Mouse (Mus musculus) kidney, embryonic 16.5 days (tissue): ENCODE measurements at regions not wholly inside any gene's neighbourhood (a gene's known extent, or its start where the extent isn't known, plus 50 kb on each side); places are given as distances from the start of the nearest gene placed in this dataset.

ENCODE experiments used
- ATAC-seq: fragments of 200-750 bp; cut with Nextera tagmentation; 2 replicates; pipeline ENCODE4 v1.8.0; 2017; ENCODE audit warnings: moderate TSS enrichment; ENCODE audit not compliant: low FRiP score, low TSS enrichment
- H3K27ac ChIP-seq: fragments of 300-500 bp; sonication (generic); 2 replicates; pipeline ENCODE4 v1.5.1; 2014; ENCODE audit warnings: low read length
- H3K27me3 ChIP-seq: fragments of 300-500 bp; sonication (generic); 2 replicates; pipeline ENCODE4 v1.6.1; 2014; ENCODE audit warnings: low read length, control low read depth, mixed read lengths; ENCODE audit not compliant: insufficient read depth
- H3K36me3 ChIP-seq: fragments of 300-500 bp; sonication (generic); 2 replicates; pipeline ENCODE4 v1.6.1; 2014; ENCODE audit warnings: low read length, control low read depth, mixed read lengths; ENCODE audit not compliant: insufficient read depth
- H3K4me1 ChIP-seq: fragments of 300-500 bp; sonication (generic); 2 replicates; pipeline ENCODE4 v1.6.1; 2014; ENCODE audit warnings: low read length, control low read depth, mixed read lengths; ENCODE audit not compliant: insufficient read depth
- H3K4me2 ChIP-seq: fragments of 300-500 bp; sonication (generic); replicated peaks from 2 replicates; pipeline ENCODE4 v1.6.1; 2014; ENCODE audit warnings: low read depth, low read length
- H3K4me3 ChIP-seq: fragments of 300-500 bp; sonication (generic); 2 replicates; pipeline ENCODE4 v1.5.1; 2014; ENCODE audit warnings: mild to moderate bottlenecking, low read length
- H3K9ac ChIP-seq: fragments of 300-500 bp; sonication (generic); replicated peaks from 2 replicates; pipeline ENCODE4 v1.6.1; 2014; ENCODE audit warnings: low read length
- H3K9me3 ChIP-seq: fragments of 300-500 bp; sonication (generic); 2 replicates; pipeline ENCODE4 v1.6.1; 2016; ENCODE audit warnings: low read length, control low read depth
- WGBS: fragments of 180-500 bp; shearing (Covaris S2); extraction: QIAGEN DNeasy Blood & Tissue Kit; methylation state at CpG from one replicate; pipeline ENCODE4 v1.1.7; 2014; 5-methylcytosine and 5-hydroxymethylcytosine counted together

- Histone ChIP-seq H3K4me3 (no peak overlapping the region), H3K9me3 (no peaks in the 10 kb centered on the region)
- WGBS = 87% methylated on average over 3 of the region's 3 CpGs
Observed at GRCm38 (mm10) chr10:16580200-16580599, 1142.8 kb upstream of the Cited2 start.

GRCm38 (mm10) chr10:16588833-16589232 is 1134.2 kb upstream of the Cited2 start:
- Histone ChIP-seq H3K9ac (no peak overlapping the region), H3K36me3 (no peaks in the 10 kb centered on the region), H3K9me3 (no peaks in the 10 kb centered on the region), H3K4me2 (no peak overlapping the region), H3K4me1 (no peaks in the 10 kb centered on the region), H3K27me3 (no peaks in the 10 kb centered on the region), H3K4me3 (no peak overlapping the region), H3K27ac (no peak overlapping the region)
- no peak for ATAC-seq
- WGBS = 88% methylated on average over 2 of the region's 2 CpGs

More at GRCm38 (mm10) chr10:16580200-16580599, 1142.8 kb upstream of the Cited2 start:
- ATAC-seq = no peak
- Histone ChIP-seq H3K9ac (no peak overlapping the region), H3K4me1 (no peaks in the 10 kb centered on the region), H3K27me3 (no peaks in the 10 kb centered on the region), H3K27ac (no peak overlapping the region), H3K4me2 (no peak overlapping the region), H3K36me3 (no peaks in the 10 kb centered on the region)

- ATAC-seq = no peak
- Histone ChIP-seq H3K36me3 (no peaks in the 10 kb centered on the region), H3K27ac (no peak overlapping the region), H3K9me3 (no peaks in the 10 kb centered on the region), H3K4me1 (no peaks in the 10 kb centered on the region), H3K9ac (no peak overlapping the region), H3K27me3 (no peaks in the 10 kb centered on the region), H3K4me3 (no peak overlapping the region), H3K4me2 (no peak overlapping the region)
- 82% methylated on average over 3 of the region's 3 CpGs for WGBS
Observed at GRCm38 (mm10) chr10:16589399-16589798, 1133.6 kb upstream of the Cited2 start.

- Histone ChIP-seq H3K27ac (no peak overlapping the region), H3K4me3 (no peak overlapping the region), H3K4me1 (no peaks in the 10 kb centered on the region), H3K9me3 (no peaks in the 10 kb centered on the region), H3K4me2 (no peak overlapping the region), H3K36me3 (no peaks in the 10 kb centered on the region), H3K27me3 (no peaks in the 10 kb centered on the region), H3K9ac (no peak overlapping the region)
- no peak for ATAC-seq
- 91% methylated on average over 4 of the region's 4 CpGs for WGBS
Observed at GRCm38 (mm10) chr10:16592870-16593269, 1130.1 kb upstream of the Cited2 start.

- Histone ChIP-seq H3K27me3 (no peaks in the 10 kb centered on the region), H3K36me3 (no peaks in the 10 kb centered on the region), H3K9ac (no peak overlapping the region), H3K27ac (no peak overlapping the region), H3K4me1 (no peaks in the 10 kb centered on the region), H3K9me3 (no peaks in the 10 kb centered on the region), H3K4me2 (no peak overlapping the region), H3K4me3 (no peak overlapping the region)
- WGBS = 92% methylated on average over 1 of the region's 1 CpGs
- ATAC-seq = no peak
Observed at GRCm38 (mm10) chr10:16600041-16600440, 1123.0 kb upstream of the Cited2 start.

- Histone ChIP-seq H3K27me3 (no peaks in the 10 kb centered on the region), H3K9ac (no peak overlapping the region), H3K36me3 (no peaks in the 10 kb centered on the region), H3K4me1 (no peaks in the 10 kb centered on the region), H3K9me3 (no peaks in the 10 kb centered on the region), H3K4me2 (no peak overlapping the region), H3K27ac (no peak overlapping the region), H3K4me3 (no peak overlapping the region)
- peak; percentile 19; the same call in 1 of the 2 replicates for ATAC-seq
- WGBS = 75% methylated on average over 10 of the region's 10 CpGs
Observed at GRCm38 (mm10) chr10:16600551-16601224, 1122.3 kb upstream of the Cited2 start.

GRCm38 (mm10) chr10:16601225-16601595 is 1121.8 kb upstream of the Cited2 start:
- no peak overlapping the region for H3K27ac ChIP-seq
- H3K9ac ChIP-seq = no peak overlapping the region
- no peaks in the 10 kb centered on the region for H3K4me1 ChIP-seq
- H3K4me3 ChIP-seq = no peak overlapping the region
- H3K27me3 ChIP-seq = no peaks in the 10 kb centered on the region
- H3K4me2 ChIP-seq = no peak overlapping the region
- H3K9me3 ChIP-seq = no peaks in the 10 kb centered on the region
- 61% methylated on average over 1 of the region's 1 CpGs for WGBS
- H3K36me3 ChIP-seq = no peaks in the 10 kb centered on the region
- ATAC-seq = no peak

- H3K27me3 ChIP-seq = no peaks in the 10 kb centered on the region
- H3K4me2 ChIP-seq = no peak overlapping the region
- no peaks in the 10 kb centered on the region for H3K36me3 ChIP-seq
- ATAC-seq = no peak
- 89% methylated on average over 3 of the region's 3 CpGs for WGBS
- no peaks in the 10 kb centered on the region for H3K4me1 ChIP-seq
- no peak overlapping the region for H3K9ac ChIP-seq
- H3K9me3 ChIP-seq = no peaks in the 10 kb centered on the region
- H3K27ac ChIP-seq = no peak overlapping the region
- no peak overlapping the region for H3K4me3 ChIP-seq
Observed at GRCm38 (mm10) chr10:16608339-16608738, 1114.7 kb upstream of the Cited2 start.

- Histone ChIP-seq H3K9ac (no peak overlapping the region), H3K4me1 (no peaks in the 10 kb centered on the region), H3K27ac (no peak overlapping the region), H3K4me3 (no peak overlapping the region), H3K9me3 (no peaks in the 10 kb centered on the region), H3K4me2 (no peak overlapping the region), H3K36me3 (no peaks in the 10 kb centered on the region), H3K27me3 (no peaks in the 10 kb centered on the region)
- ATAC-seq = no peak
- 100% methylated on average over 2 of the region's 2 CpGs for WGBS
Observed at GRCm38 (mm10) chr10:16618752-16619151, 1104.3 kb upstream of the Cited2 start.

GRCm38 (mm10) chr10:16619584-16619983 is 1103.4 kb upstream of the Cited2 start:
- no peak for ATAC-seq
- 79% methylated on average over 2 of the region's 2 CpGs for WGBS
- H3K4me1 ChIP-seq = no peaks in the 10 kb centered on the region

More at GRCm38 (mm10) chr10:16619584-16619983, 1103.4 kb upstream of the Cited2 start:
- no peaks in the 10 kb centered on the region for H3K36me3 ChIP-seq
- H3K27ac ChIP-seq = no peak overlapping the region
- no peak overlapping the region for H3K9ac ChIP-seq
- no peak overlapping the region for H3K4me2 ChIP-seq
- H3K4me3 ChIP-seq = no peak overlapping the region
- no peaks in the 10 kb centered on the region for H3K27me3 ChIP-seq
- no peaks in the 10 kb centered on the region for H3K9me3 ChIP-seq
